Mouse (Mus musculus): Measurements from ENCODE around the gene Zbtb8a. TPM values are rescaled to one million over a fixed set of nuclear protein-coding genes. Genes with fewer than 3 reads are reported as not detected.

Gene Zbtb8a
- total RNA-seq, 2 experiments from 2014 or later, result 3.3 to 4.1 TPM

DNA sequence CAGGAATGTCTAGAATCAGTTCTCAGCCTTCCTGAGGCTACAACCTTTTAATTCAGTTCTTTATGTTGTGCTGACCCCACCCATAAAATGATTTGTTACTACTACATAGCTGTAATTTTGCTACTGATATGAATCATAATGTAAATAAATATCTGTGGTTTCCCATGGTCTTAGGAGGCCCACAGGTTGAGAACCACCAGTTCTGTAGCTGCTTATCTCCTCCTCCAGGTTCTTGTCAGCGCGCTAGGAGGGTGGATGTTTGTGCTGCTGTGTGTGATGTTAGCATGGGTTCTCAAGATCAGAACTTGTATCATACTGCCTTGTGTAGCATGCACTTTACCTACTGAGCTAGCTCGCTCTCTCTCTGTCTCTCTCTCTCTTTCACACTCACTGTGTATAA is 38.2 kb downstream of the Zbtb8a start:
- intact Hi-C loops (cut with DNase I), result loop anchor here (10.0 kb wide), 1 partner anchor 265 kb away; the partner anchor contains the start of genes Eif3i and Tmem234
- no peak for DNase-seq

DNA sequence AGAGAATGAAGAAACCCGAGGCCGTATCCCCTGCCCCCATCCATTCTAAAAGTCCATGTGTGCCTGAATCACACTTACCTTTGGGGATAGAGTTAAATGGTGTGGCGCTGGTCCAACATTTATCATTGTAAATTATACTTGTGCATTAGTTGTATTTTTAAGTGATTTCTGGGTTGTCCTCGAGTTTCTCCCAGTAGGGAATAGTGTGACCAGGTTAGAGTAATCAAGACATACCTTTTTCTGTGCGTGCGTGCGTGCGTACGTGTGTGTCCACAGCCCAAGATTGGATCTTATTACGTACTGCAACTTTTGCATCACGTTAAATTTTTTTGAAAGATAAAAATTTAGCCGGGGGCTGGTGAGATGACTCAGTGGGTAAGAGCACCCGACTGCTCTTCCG is 41.6 kb downstream of the Zbtb8a start:
- intact Hi-C loops (cut with DNase I), result loop anchor here (10.0 kb wide), 1 partner anchor 269 kb away; the partner anchor contains the start of genes Eif3i and Tmem234
- no peak for DNase-seq

DNA sequence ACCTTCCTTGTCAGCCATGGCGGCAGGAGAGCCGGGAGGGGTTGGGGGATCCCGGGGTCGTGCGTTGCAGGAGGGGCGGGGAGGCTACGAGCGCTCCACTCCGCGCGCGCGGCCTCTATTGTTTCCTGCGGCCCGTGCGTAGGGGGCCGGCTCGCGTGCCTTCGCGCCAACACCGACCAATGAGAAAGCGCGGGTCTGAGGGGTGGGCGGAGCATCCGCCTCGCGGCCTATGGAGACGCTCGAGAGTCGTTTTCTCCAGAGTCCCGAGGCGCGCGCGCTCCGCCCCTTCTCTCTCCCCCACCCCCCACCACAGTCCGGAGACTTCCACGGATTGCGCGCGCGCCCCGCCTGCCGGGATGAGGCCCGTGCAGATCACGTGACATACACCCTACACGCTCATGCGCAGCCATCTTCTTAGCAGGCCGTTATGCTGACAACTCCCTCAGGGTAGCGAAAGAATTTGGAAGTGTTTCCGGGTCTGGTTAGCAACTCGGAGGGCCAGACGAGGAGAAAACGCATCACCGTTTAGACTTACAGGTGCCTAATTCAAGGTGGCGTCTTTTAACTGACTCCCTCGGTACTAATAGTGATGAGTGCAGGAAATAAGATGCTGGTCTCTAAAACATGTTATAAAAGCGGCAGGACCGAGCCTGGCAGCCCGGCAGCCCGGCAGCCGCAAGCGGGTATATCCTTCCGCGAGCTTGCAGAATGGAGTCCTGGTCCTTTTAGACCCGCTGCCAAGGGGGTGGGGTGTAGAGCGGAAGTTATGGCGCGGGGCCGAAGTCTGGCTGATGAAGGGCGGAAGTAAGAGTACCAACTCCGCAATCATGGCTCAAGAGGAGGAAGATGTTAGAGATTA is 42.5 kb downstream of the Zbtb8a start, which contains the start of the genes Rbbp4 and Zbtb8os:
Gene Rbbp4, minus strand, starts transcription at position 155 of the 859 bp plus-strand sequence.
Gene Zbtb8os, plus strand, starts transcription at position 480 of the 859 bp plus-strand sequence.
- intact Hi-C loops (cut with DNase I), result loop anchor here (10.0 kb wide), 1 partner anchor 269 kb away; the partner anchor contains the start of genes Eif3i and Tmem234
- DNase-seq, result peak; percentile 93 to 94

DNA sequence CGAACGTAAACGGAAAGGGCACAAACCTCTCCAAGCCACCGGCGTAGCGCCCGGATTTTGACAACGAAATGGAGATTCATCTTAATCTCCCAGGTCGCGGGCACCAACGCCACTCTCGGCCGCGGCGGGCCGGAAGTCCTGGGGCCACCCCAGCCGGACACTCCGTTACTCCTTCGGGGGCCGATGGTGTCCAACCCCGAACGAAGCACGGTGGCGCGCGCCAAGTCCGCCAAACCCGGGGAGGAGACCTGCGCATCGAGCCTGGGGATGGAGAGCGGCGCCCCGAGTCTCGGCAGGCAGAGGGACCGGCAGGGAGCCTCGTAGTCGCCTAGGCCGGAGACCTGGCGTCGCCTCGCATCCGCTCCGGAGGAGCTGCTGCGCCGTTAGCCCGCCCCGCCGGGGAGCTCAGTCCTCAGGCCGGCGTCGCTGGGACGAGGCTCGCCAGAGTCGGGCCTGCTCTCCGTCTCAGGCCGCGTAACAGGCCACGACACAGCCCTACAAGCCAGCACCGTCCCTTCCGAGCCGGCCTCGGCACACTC is 43.2 kb downstream of the Zbtb8a start:
- no peak for DNase-seq

DNA sequence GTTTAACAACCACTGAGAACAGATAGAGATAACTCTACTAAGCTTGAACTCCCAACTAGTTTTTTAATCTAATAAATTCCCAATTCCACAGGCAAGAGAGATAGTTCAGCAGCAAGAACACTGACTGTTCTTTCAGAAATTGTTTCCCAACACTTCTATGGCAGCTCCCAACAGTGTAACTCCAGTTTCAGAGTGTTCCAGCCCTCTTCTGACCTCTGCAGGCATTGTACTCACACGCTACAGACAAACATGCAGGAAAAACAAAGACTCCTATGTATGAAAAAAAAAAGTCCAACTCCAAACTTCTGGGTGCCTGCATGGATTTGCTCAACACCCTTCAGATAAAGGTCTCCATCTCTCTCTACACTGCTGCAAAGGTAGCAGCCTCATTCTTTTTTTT is 45.1 kb downstream of the Zbtb8a start:
- intact Hi-C loops (cut with DNase I), result loop anchor here (5.0 to 10.0 kb wide), 2 partner anchors 146 to 272 kb away; partner anchors contain the start of genes Eif3i, S100pbp, Tmem234 and Yars

More for the DNA sequence above, 43.2 kb downstream of the Zbtb8a start:
- intact Hi-C loops (cut with DNase I), result loop anchor here (5.0 to 10.0 kb wide), 2 partner anchors 147 to 270 kb away; partner anchors contain the start of genes Eif3i, S100pbp, Tmem234 and Yars

DNA sequence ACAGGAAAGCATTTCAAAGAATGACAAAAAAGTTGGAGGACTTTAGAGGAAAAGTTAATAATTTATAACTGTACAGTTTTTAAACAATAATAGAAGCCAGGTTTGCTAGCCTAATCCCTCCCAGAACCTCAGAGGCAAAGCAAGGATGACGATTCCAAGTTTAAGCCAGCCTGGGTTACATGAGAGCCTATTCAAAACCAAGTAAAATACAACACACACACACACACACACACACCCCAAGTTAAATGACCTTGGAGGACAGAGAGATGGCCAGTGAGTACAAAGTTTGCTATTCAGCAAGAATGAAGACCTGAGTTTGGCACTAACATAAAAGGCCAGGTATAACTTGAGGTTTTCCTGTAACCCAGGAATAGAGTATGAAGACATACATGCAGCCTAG is 51.7 kb downstream of the Zbtb8a start:
- DNase-seq, result no peak
- intact Hi-C loops (cut with DNase I), result no loop called here

More for the DNA sequence above, 45.1 kb downstream of the Zbtb8a start:
- no peak for DNase-seq

DNA sequence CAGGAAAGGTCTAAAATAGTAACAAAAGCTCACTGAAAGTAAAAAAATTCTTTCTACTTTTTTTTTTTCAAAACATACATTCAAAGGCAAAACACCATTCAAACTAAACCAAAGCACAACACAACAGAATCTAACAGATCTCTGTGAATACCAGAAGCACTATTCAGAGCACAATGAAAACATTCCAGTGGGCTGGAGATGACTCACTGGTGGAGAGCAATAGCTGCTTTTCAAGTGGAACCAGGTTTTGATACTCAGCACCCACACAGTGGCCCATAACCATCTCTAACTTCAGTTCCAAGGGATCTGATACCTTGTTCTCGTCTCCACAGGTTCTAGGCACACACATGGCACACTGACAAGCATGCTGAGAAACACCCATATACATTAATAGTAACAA is 53.2 kb downstream of the Zbtb8a start:
- DNase-seq, result no peak
- intact Hi-C loops (cut with DNase I), result no loop called here

DNA sequence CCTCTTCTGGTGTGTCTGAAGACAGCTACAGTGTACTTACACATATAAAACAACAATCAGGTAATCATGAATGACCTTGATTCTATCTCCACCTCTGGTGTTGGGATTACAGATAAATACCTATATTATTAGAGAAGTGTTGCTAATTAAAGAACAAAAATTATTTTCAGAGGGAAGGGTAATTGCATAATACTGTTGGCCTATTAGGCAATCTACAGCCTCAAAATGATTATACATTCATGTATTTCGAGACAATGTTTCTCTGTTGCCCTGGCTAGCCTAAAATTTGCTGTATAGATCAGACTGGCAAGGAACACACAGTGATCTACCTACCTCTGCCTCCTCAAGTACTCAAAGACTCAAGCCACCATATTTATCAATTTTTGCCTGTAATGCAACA is 54.4 kb downstream of the Zbtb8a start:
- no peak for DNase-seq
- intact Hi-C loops (cut with DNase I), result no loop called here

DNA sequence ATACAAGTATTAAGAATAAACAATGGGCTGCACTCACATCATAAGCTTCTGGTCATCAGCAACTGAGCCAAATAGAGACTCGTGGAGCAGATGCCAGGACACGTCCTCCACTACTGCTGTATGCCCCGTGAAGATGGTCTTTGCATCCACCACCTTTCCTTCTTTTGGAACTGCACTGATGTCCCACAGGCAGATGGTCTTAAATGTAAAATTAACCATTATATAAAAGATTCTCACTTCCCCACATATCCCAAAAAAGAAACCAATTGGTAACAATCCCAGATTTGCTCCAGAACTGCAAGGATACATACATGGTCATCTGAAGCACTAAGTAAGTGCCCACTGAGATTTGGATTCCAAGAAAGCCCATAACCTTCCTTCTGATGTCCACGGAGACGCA is 55.9 kb downstream of the Zbtb8a start:
- DNase-seq, result no peak
- intact Hi-C loops (cut with DNase I), result no loop called here

DNA sequence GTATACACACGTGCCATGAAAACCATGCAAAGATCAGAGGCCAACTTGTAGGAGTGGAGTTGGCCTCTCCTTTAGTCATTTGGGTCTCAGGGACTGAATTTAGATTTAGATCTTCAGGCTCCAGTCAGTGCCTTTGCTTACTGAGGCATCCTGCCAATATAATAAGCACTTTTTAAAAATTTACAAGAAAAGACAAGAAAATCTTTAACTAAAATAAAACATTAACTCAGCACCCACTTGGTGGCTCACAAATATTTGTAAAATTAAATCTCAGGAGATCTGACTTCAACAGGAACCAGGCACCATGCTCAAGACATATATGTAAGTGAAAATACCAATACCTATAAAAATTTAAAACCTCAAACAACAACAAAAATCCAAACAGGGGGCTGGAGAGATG is 57.0 kb downstream of the Zbtb8a start:
- no peak for DNase-seq

DNA sequence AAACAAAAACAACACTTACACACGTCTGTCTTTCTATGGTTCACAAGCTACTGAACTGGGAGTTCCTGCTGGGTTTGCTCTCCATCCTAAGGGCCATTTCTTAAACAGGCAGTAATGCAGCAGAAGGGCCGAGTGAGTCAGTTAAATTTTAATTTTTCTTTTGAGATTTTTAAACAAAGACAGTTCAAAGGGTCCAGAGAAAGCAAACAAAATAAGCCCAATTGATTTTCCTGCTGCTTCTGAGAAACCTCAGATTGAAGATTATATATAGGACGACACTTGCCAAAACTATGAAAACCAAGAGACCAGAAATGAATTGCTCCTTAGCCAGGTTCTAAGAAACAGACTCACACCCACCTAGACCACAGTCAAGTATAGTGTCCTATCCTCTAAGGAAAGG is 64.0 kb downstream of the Zbtb8a start:
- intact Hi-C loops (cut with DNase I), result no loop called here
- no peak for DNase-seq

More for the DNA sequence above, 57.0 kb downstream of the Zbtb8a start:
- intact Hi-C loops (cut with DNase I), result no loop called here

DNA sequence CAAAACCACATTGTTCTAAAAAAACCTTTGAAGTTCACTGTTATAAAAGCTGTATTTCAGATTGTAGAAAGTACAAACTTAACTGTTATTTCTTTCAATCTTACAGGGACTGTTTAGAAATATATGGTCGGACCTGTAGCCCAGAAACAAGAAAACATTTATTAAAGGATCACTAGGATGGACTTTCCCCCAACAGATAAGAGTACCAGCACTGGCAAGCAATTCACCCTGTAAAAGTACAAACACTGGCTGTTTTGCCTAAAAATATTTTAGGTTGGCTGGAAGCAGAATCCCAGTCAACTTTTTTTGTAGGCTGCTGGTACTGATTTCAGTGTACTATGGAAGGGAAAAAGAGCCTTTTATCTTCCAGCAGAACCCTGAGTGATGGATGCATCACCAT is 70.0 kb downstream of the Zbtb8a start:
- intact Hi-C loops (cut with DNase I), result no loop called here

DNA sequence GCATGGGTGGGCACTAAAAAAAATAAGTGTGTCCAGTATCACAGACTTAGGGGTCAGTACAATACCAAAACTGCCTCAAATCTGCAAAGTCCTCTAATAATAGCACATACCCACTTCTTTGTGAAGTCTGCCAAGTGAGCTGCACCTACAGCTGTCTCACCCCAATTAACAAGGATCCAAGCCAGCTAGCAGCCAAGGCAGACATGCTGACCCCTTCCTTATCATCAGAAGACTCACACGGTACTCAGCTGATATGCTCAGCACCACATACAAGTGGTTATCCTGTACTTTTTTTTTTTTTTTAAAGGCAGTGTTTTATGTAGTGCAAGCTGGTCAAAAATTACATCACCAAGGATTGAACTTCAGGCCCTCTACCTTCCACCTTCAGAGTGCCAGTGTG is 73.6 kb downstream of the Zbtb8a start:
- DNase-seq, result no peak
- intact Hi-C loops (cut with DNase I), result no loop called here

More for the DNA sequence above, 70.0 kb downstream of the Zbtb8a start:
- DNase-seq, result no peak

DNA sequence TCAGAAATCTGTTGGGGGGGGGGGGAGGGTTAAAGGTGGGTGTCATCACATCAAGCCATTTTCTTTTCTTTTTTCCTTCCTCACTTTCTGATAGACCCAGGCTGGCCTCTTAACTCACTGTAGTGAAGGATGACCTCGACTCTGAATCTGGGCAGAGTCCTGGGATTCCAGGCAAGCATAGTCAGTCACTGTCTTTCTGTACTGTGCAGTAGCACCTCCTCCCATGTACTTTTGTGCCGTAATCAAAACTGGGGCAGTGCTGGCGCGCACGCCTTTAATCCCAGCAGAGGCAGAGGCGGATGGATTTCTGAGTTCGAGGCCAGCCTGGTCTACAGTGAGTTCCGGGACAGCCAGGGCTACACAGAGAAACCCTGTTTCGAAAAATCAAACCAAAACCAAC is 74.1 kb downstream of the Zbtb8a start:
- DNase-seq, result no peak
- intact Hi-C loops (cut with DNase I), result no loop called here

Other genes starting within 250 kb of the Zbtb8a start
- 100 to 1,000 TPM; 324 to 341 TPM for gene Fndc5, start 241.1 kb downstream of the Zbtb8a start, total RNA-seq (2021)
- 10 to 100 TPM; 11.3 to 15.7 TPM for gene S100pbp, start 188.4 kb downstream of the Zbtb8a start, total RNA-seq (2021)
- gene Yars, start 188.4 kb downstream of the Zbtb8a start, total RNA-seq (2021), result 10 to 100 TPM; 26.3 to 31.0 TPM
- 1 to 10 TPM; 3.5 to 3.6 TPM for gene C77080, start 116.7 kb downstream of the Zbtb8a start, total RNA-seq (2021)
- 10 to 100 TPM; 15.8 to 17.1 TPM for gene Sync, start 90.5 kb downstream of the Zbtb8a start, total RNA-seq (2021)
- 10 to 100 TPM; 70.5 to 80.8 TPM for gene Rbbp4, start 42.7 kb downstream of the Zbtb8a start, total RNA-seq (2021)
- gene Zbtb8os, start 42.4 kb downstream of the Zbtb8a start, total RNA-seq (2021), result 10 to 100 TPM; 22.9 to 27.1 TPM
- not detected for gene Zbtb8b, start 62.7 kb upstream of the Zbtb8a start, total RNA-seq (2021)
- gene Bsdc1, start 83.5 kb upstream of the Zbtb8a start, total RNA-seq (2021), result 10 to 100 TPM; 50.3 to 53.8 TPM
- not detected for gene Tssk3, start 112.9 kb upstream of the Zbtb8a start, total RNA-seq (2021)
- gene Fam229a, start 113.1 kb upstream of the Zbtb8a start, total RNA-seq (2021), result not detected
- gene Marcksl1, start 135.5 kb upstream of the Zbtb8a start, total RNA-seq (2021), result 1 to 10 TPM; 4.4 to 5.7 TPM
- 10 to 100 TPM; 17.7 to 21.1 TPM for gene Hdac1, start 164.6 kb upstream of the Zbtb8a start, total RNA-seq (2021)
- 1 to 10 TPM in 1 of 2 experiments, under 1 TPM in 1; 0.72 to 1.5 TPM for gene Lck, start 195.5 kb upstream of the Zbtb8a start, total RNA-seq (2021)
- gene Fam167b, start 200.4 kb upstream of the Zbtb8a start, total RNA-seq (2021), result under 1 TPM; 0.46 to 1.00 TPM
- 100 to 1,000 TPM; 125 to 129 TPM for gene Eif3i, start 222.5 kb upstream of the Zbtb8a start, total RNA-seq (2021)
- gene Tmem234, start 222.6 kb upstream of the Zbtb8a start, total RNA-seq (2021), result 10 to 100 TPM; 42.7 to 43.6 TPM
- gene Dcdc2b, start 236.1 kb upstream of the Zbtb8a start, total RNA-seq (2021), result under 1 TPM; 0.44 to 0.95 TPM
- gene Iqcc, start 241.0 kb upstream of the Zbtb8a start, total RNA-seq (2021), result 10 to 100 TPM; 14.4 to 18.7 TPM
- 10 to 100 TPM; 21.1 to 26.9 TPM for gene Ccdc28b, start 245.8 kb upstream of the Zbtb8a start, total RNA-seq (2021)